In the genomic region with DNA sequence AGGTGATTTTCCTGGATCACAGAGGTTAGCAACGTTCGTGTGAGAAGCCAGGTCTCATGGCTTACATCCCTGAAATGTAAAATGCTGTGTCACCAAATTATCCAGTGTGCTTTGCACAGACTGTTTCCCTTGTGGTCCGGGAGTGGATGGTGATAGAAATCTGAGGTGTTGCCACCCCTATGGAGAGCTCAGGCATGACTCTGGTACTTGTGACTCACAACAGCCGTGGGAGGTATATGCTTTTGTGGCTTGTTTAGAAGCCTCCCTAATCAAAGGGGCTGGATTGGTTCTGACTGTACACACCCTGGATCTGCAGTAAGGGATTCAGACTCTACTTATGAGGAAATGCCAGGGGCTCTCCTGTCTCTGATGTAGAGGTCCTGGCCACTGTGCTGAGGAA, we compare ENCODE assay signal across 27 mouse cellular contexts. TPM values are rescaled to one million over a fixed set of nuclear protein-coding genes. Genes with fewer than 3 reads are reported as not detected.
"Had no signal": no experiment of that assay in that cellular context is flagged by ENCODE, and none has a peak within 500 bp of the region (broad histone marks: within the 10 kb centered on the region; RNA-seq: fewer than 3 reads in every experiment).

No protein-coding gene starts in this region.

- H3K4me3 ChIP-seq: gastrocnemius, adult 2 months; heart, embryonic 10.5 days; heart, embryonic 12.5 days; hindbrain, embryonic 10.5 days; hindbrain, embryonic 13.5 days; hindbrain, embryonic 15.5 days; kidney, embryonic 15.5 days; limb, embryonic 13.5 days; limb, embryonic 15.5 days; liver, embryonic 12.5 days had no signal

- ATAC-seq: hindbrain, postnatal 0 days; intestine, embryonic 16.5 days; liver, embryonic 12.5 days had no signal

- H3K36me3 ChIP-seq: heart, embryonic 10.5 days; heart, embryonic 12.5 days; hindbrain, embryonic 10.5 days; hindbrain, embryonic 13.5 days; hindbrain, embryonic 15.5 days; kidney, embryonic 15.5 days; limb, embryonic 13.5 days; limb, embryonic 15.5 days; liver, embryonic 12.5 days had no signal

- H3K4me1 ChIP-seq: liver, embryonic 12.5 days had no signal

- H3K9me3 ChIP-seq: heart, embryonic 10.5 days; heart, embryonic 12.5 days; hindbrain, embryonic 10.5 days; hindbrain, embryonic 13.5 days; hindbrain, embryonic 15.5 days; kidney, embryonic 15.5 days; limb, embryonic 13.5 days; limb, embryonic 15.5 days; liver, embryonic 12.5 days had no signal

- H3K4me2 ChIP-seq: heart, embryonic 12.5 days; hindbrain, embryonic 13.5 days; hindbrain, embryonic 15.5 days; kidney, embryonic 15.5 days; limb, embryonic 13.5 days; limb, embryonic 15.5 days; liver, embryonic 12.5 days had no signal

- H3K27ac ChIP-seq: gastrocnemius, adult 2 months; heart, embryonic 10.5 days; hindbrain, embryonic 10.5 days; hindbrain, embryonic 13.5 days; hindbrain, embryonic 15.5 days; hindbrain, postnatal 0 days; kidney, embryonic 15.5 days; kidney, postnatal 0 days; limb, embryonic 13.5 days; limb, embryonic 15.5 days; liver, embryonic 12.5 days had no signal

- H3K27me3 ChIP-seq: heart, embryonic 12.5 days; limb, embryonic 13.5 days; limb, embryonic 15.5 days; liver, embryonic 12.5 days had no signal

- DNase-seq: gastrocnemius, adult 2 months; gastrocnemius, postnatal 10 days; gastrocnemius, postnatal 25 days; heart, adult 18-20 months; heart, postnatal 10 days; heart, postnatal 4 days; kidney, adult 11 months; kidney, adult 2 months; kidney, adult 9 months; kidney, postnatal 14 days; kidney, postnatal 36 days; layer of hippocampus, adult 9-11 months; layer of hippocampus, postnatal 36 days; left cerebral cortex, postnatal 4 days had no signal

- H3K9ac ChIP-seq: heart, embryonic 12.5 days; hindbrain, embryonic 13.5 days; hindbrain, embryonic 15.5 days; kidney, embryonic 15.5 days; limb, embryonic 13.5 days; limb, embryonic 15.5 days; liver, embryonic 12.5 days had no signal

RNA-seq across cellular contexts. Expression of gene Igsf9b, which starts 12.7 kb away (rescaled TPM):
- polyA plus RNA-seq: liver, adult 2 months had no signal
